Mouse (Mus musculus) stomach, postnatal 0 days (tissue): Measurements from ENCODE around the gene Neurod2.

Experiments used
- CTCF ChIP-seq: IDR thresholded peaks from 2 replicates; pipeline ENCODE4 v1.5.1; 2016; ENCODE audit warnings: antibody characterized with exemption, low read depth, mild to moderate bottlenecking, moderate library complexity
- EP300 ChIP-seq: optimal IDR thresholded peaks from 2 replicates; pipeline ENCODE3; 2016; ENCODE audit warnings: antibody characterized with exemption

DNA sequence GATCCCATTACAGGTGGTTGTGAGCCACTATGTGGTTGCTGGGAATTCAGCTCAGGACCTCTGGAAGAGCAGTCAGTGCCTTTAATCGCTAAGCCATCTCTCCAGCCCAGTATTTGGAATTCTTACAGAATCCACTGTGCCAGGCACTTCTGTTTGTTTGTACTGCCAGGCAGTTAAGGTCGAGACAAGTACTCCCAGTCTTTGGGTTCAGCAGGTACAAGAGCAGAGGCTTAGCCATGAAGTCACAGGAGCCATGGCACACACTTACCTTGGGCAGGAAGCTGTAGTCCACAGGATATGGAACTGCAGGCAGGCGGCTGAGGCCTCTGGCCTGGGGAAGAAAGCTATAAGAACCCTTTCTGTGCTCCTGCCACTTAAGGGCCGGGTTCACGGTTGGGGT is 34.4 kb upstream of the Neurod2 start:
- TF ChIP-seq CTCF = no peak
- TF ChIP-seq EP300 = no peak
